Mouse (Mus musculus) erythroblast, embryonic 14.5 days (primary cell): ENCODE data around the gene Fam214a. TPM values are rescaled to one million over a fixed set of nuclear protein-coding genes. Genes with fewer than 3 reads are reported as not detected.
"Not testable (repeated sequence)": the region's sequence is repeated elsewhere in the genome, so short reads cannot be mapped to it uniquely, and the experiment has no call there.

Experiments used
- H3K27me3 ChIP-seq: 2 replicates; pipeline ENCODE4 v1.6.1; 2012; ENCODE audit warnings: inconsistent platforms; ENCODE audit not compliant: control insufficient read depth
- H3K36me3 ChIP-seq: 2 replicates; pipeline ENCODE4 v1.6.1; 2012; ENCODE audit warnings: mild to moderate bottlenecking, inconsistent platforms; ENCODE audit not compliant: control insufficient read depth
- H3K4me1 ChIP-seq: 2 replicates; pipeline ENCODE4 v1.6.1; 2012; ENCODE audit warnings: inconsistent platforms; ENCODE audit not compliant: control insufficient read depth
- H3K4me3 ChIP-seq: replicated peaks from 2 replicates; pipeline ENCODE3; 2012; ENCODE audit warnings: moderate library complexity, mild to moderate bottlenecking, inconsistent platforms
- H3K9me3 ChIP-seq: 2 replicates; pipeline ENCODE4 v1.6.1; 2012; ENCODE audit warnings: low read length, inconsistent platforms, mixed read lengths; ENCODE audit not compliant: control insufficient read depth
- GATA1 ChIP-seq: IDR thresholded peaks from 2 replicates; pipeline ENCODE4 v1.6.1; 2012; ENCODE audit warnings: low read length, inconsistent platforms, mixed read lengths
- TAL1 ChIP-seq: IDR thresholded peaks from 3 replicates; pipeline ENCODE4 v1.6.1; 2012; ENCODE audit warnings: low read length, inconsistent platforms, mixed read lengths
- polyA plus RNA-seq: library from polyadenylated mRNA; stranded (reverse); fragments of >175 nt; gene quantifications from 2 replicates; pipeline ENCODE4 v1.2.3, GENCODE M21; 2012

Fam214a gene
- polyA plus RNA-seq, 1 experiment, result not detected

DNA sequence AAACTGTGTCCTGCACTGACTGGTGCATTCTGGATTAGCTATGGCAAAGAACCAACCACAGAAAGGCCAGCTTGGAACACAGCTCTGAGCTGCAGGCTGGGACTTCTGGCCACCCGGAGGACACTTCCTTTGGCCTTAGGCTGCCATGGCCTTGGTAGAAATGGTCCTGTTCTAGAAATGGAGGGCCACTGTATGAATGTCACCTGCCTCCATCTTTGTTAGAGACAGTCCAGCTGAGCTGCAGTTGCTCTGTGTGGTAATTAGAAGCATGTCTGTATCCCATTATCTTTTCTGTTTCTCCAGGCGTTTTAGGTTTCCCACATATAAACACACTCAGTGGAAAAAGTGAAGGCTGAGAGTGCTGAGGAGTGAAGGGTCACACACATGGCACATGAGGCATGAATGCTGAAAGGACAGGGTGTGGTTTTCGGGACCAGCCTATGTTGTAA is 29.0 kb downstream of the Fam214a start:
- TF ChIP-seq GATA1 (no peak), TAL1 (no peak)

DNA sequence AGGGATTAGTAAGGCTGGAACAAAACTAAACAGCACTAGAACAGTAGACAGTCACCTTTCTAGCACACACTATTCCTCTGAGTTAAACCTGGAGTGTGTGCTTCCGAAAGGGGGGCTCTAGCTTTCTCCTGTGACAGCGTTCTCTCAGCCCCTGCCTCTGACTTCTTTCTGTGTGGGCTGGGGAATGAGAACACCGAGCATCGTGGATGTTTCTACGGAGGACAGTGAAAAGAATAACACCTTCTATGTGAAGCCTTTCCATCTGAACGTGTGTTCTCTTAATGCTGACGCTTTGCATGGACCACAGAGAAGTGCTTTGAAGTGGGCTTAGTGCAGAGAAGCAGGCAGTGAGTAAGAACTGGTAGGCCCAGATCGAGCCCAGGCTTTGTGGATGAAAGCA is 29.5 kb downstream of the Fam214a start:
- Histone ChIP-seq H3K4me3 (no peak overlapping the region), H3K36me3 (no peaks in the 10 kb centered on the region), H3K27me3 (no peaks in the 10 kb centered on the region), H3K9me3 (no peaks in the 10 kb centered on the region), H3K4me1 (peaks cover 3% of the 10 kb centered on the region; the same call in 1 of the 2 replicates)
- TF ChIP-seq GATA1 (no peak), TAL1 (no peak)

More for the DNA sequence above, 29.0 kb downstream of the Fam214a start:
- no peak overlapping the region for H3K4me3 ChIP-seq
- H3K27me3 ChIP-seq, result no peaks in the 10 kb centered on the region
- H3K9me3 ChIP-seq, result no peaks in the 10 kb centered on the region
- H3K4me1 ChIP-seq, result peaks cover 3% of the 10 kb centered on the region; the same call in 1 of the 2 replicates
- H3K36me3 ChIP-seq, result no peaks in the 10 kb centered on the region

GRCm38 (mm10) chr9:74982722-74983121 is 30.0 kb downstream of the Fam214a start:
- H3K9me3 ChIP-seq, H3K4me1 ChIP-seq, H3K36me3 ChIP-seq, H3K27me3 ChIP-seq, H3K4me3 ChIP-seq: not testable (repeated sequence)

GRCm38 (mm10) chr9:74985173-74985715 is 32.6 kb downstream of the Fam214a start:
- no peaks in the 10 kb centered on the region for H3K36me3 ChIP-seq
- H3K27me3 ChIP-seq, result no peaks in the 10 kb centered on the region
- no peak overlapping the region for H3K4me3 ChIP-seq

DNA sequence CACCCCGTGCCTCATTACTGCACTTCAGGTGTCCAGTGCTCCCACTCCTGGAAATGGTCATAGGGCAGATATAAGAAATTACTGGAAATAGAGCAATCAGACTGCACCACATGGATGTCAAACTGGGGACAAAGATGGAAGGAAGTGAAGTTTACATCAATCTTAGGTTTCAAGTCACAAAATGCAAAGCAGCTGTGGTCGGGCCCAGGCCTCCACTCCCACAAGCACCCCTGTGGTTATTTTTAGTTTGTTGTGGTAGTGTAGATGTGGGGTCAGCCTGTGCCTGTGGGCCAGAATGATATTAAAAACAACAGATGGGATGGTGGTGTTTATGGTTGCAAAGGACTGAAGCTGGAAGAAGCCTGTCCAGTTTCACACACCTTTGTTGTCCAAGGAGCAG is 33.1 kb downstream of the Fam214a start:
- TF ChIP-seq TAL1 (no peak), GATA1 (no peak)
- no peaks in the 10 kb centered on the region for H3K36me3 ChIP-seq
- no peaks in the 10 kb centered on the region for H3K27me3 ChIP-seq
- H3K4me3 ChIP-seq, result no peak overlapping the region
- no peaks in the 10 kb centered on the region for H3K9me3 ChIP-seq
- H3K4me1 ChIP-seq, result peaks cover 3% of the 10 kb centered on the region; the same call in 1 of the 2 replicates

More at GRCm38 (mm10) chr9:74985173-74985715, 32.6 kb downstream of the Fam214a start:
- Histone ChIP-seq H3K4me1 (peaks cover 3% of the 10 kb centered on the region; the same call in 1 of the 2 replicates), H3K9me3 (no peaks in the 10 kb centered on the region)
- TF ChIP-seq GATA1 (no peak), TAL1 (no peak)

DNA sequence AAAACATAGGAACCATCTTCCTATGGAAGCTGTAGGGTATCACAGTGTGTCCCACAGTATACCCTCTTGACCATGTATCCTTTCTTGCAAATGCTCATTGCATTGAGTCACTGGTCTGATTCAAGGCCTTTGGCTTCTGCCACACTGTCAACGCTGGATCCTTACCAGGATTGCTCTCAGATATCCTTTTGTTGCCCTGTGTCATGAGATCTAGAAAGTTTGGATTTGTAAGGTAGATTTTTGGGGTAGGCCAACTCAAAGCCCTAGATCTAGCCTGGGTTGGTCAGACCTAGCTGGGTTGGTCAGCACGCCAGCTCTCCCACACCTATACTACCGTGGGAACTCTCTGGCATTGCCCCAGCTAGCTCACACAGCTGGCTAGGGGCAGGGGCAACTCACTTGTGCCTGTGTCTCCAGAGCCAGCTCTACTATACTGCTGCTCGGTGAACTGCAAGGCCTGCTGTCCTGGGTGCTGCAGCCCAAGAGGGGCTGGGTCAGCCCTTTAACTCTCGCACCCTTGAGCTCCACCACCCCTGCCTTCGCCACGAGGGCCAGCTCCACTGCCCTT is 36.3 kb downstream of the Fam214a start:
- no peaks in the 10 kb centered on the region for H3K4me1 ChIP-seq
- no peak overlapping the region for H3K4me3 ChIP-seq
- no peak for TF ChIP-seq GATA1
- no peak for TF ChIP-seq TAL1
- H3K27me3 ChIP-seq, result no peaks in the 10 kb centered on the region
- no peaks in the 10 kb centered on the region for H3K36me3 ChIP-seq
- H3K9me3 ChIP-seq, result no peaks in the 10 kb centered on the region

GRCm38 (mm10) chr9:74989990-74990389 is 37.3 kb downstream of the Fam214a start:
- no peaks in the 10 kb centered on the region for H3K4me1 ChIP-seq
- H3K27me3 ChIP-seq, result no peaks in the 10 kb centered on the region
- no peak overlapping the region for H3K4me3 ChIP-seq
- TF ChIP-seq TAL1 (no peak), GATA1 (no peak)
- H3K36me3 ChIP-seq, result no peaks in the 10 kb centered on the region
- no peaks in the 10 kb centered on the region for H3K9me3 ChIP-seq

DNA sequence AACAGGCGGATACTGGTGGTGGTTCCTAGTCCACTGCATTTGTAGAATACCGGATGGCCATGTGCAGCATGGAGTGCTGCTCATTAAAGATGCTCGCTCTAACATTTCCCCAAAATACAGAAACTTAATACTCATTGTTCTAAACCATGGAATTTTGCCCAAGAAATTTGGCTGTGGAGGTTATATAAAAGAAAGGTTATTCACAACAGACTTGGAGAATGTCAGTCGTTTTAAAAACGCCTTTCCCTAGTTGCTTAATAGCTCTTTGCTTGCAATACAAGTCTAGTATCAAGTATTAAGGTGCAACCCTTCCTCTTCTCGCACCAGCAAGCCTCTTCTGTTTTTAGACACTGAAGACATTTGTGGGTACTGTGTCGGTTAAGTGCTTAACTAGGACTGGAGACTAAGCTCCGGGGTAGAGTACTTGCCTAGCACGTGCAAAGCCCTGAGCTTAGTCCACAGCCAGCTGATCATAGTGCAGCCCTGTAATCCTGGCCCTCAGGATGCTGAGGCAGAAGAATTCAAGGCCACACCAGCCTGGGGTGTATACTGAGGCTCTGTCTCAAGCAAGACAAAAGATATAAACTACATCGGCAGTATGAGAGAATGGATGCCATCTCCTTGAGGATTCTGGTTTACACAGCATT is 42.0 kb downstream of the Fam214a start:
- no peaks in the 10 kb centered on the region for H3K9me3 ChIP-seq
- H3K4me3 ChIP-seq, result no peak overlapping the region
- H3K36me3 ChIP-seq, result no peaks in the 10 kb centered on the region
- no peaks in the 10 kb centered on the region for H3K27me3 ChIP-seq
- TF ChIP-seq GATA1, result no peak
- no peak for TF ChIP-seq TAL1
- no peaks in the 10 kb centered on the region for H3K4me1 ChIP-seq

DNA sequence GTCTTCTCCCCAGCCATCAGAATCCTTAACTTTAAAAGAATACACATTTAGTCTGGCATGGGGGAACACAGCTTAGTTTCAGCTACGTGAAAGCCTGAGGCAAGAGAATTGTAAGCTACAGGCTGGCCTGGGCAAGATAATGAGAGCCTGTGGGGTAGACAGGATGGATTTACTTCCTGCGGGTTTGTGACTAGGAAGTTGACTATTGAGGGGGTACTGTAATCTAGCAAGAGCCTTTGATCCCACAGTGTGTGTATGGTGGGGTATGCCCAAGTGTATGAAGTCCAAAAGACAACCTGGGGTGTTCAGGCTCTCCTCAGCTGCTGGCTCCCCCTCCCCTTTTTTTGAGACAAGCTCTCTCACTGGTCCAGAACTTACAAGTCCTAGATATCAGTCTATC is 43.7 kb downstream of the Fam214a start:
- H3K9me3 ChIP-seq, result no peaks in the 10 kb centered on the region
- no peaks in the 10 kb centered on the region for H3K27me3 ChIP-seq
- no peaks in the 10 kb centered on the region for H3K36me3 ChIP-seq

More for the DNA sequence above, 43.7 kb downstream of the Fam214a start:
- TF ChIP-seq GATA1 (no peak), TAL1 (no peak)
- H3K4me1 ChIP-seq, result no peaks in the 10 kb centered on the region
- H3K4me3 ChIP-seq, result no peak overlapping the region
